Mouse (Mus musculus): Measurements from ENCODE around the gene Ddx39.
A peak's percentile ranks its signal among the peaks of the same experiment; 100 is the strongest.

The Ddx39 gene

DNA sequence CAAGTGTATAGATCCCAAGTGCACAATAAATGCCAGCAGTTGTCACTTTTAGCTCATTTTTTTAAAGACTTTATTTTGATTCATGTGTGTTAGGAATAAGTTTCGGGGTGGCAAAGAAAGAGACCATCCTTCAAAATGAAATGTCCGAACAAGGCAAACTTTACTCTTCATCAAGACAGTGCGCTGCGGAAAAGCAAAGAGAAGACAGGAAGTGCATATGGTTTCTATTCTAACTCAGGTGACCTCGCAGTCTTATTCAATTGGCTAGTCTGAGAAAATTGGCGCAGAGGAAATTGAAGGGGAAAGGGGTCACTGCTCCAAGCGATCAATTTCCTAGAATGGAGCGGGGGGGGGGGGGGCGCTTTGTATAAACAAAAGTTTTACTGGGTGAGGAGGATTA lies 15.4 kb upstream of the Ddx39 start:
- no peak for DNase-seq

DNA sequence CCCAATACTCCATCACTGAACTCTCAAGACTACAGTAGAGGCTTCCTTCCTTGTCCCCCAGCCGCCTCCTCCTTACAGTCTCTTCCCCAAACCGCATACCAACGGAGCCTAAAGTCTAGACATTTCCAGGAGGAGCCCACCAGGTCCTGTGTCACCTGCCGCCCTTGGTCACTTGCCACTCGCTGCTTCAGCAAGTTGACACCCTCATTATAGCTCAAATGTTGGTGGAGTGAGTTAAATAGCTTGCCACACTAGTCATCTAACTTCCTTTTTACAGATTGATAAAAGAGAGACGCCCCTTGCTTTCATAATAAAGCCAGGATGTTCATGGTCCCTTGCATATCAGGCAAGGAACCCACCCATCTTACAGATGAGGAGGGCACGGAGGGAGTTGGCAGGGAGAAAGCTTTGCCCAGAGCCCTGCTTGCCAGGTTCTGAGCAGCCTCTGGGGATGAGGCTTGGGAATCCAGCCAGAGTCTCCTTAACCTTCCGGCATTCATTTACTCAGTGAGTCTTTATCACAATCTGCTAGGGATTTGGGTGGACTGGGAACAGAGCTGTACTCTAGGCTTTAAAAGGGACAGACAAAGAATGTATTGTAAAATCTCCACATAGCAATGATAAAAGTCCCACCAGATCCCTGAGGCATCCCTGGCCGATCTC lies 14.4 kb upstream of the Ddx39 start:
- DNase-seq = no peak

DNA sequence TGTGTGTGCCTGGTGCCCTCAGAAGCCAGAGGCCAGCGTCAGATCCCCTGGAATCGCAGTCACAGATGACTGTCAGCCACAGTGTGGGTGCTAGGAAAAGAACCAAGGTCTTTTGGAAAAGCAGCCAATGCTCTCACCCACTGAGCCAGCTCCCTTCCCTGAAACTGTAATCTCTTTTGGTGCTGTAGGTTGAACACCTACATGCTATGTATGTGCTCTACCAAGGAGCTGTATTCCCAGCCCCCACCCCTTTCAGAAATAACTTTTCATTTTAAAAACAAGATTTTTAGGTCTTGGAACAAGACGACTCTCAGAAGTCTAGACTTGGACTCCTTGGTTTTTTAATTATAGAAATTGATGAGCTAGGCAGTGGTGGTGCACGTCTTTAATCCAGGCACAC lies 11.6 kb upstream of the Ddx39 start:
- DNase-seq = no peak

DNA sequence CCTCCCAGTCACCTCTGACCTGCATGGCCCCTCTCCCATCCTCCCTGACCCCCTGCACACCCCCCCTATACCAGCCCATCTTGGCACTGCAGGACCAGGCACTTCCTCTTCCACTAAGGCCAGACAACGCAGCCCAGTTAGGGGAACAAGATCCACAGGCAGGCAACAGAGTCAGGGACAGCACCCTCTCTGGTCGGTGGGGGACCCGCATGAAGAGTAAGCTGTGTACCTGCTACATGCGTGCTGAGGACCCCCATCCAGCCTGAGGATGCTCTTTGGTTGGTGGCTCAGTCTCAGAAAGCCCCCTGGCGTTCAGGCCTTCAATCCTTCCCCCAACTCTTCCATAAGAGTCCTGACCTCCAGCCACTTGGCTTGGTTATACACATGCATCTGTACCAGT lies 8.6 kb upstream of the Ddx39 start:
- no peak for DNase-seq

DNA sequence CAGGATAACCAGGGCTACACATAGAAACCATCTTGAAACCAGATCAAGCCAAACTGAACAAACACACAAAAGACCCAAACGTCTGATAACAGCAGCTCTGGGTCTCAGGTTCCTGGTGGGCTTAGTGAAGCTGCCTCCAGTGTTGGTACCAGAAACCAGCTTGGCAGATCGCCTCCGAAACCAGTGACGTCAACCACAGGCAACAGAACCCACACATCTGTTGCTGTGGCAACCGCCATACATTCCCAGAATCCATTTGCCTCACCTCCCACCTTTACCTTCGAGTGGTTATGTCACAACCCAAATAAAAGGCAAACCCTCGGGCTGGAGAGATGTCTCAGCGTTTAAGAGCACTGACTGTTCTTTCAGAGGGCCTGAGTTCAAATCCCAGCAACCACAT lies 7.4 kb upstream of the Ddx39 start:
- no peak for DNase-seq

DNA sequence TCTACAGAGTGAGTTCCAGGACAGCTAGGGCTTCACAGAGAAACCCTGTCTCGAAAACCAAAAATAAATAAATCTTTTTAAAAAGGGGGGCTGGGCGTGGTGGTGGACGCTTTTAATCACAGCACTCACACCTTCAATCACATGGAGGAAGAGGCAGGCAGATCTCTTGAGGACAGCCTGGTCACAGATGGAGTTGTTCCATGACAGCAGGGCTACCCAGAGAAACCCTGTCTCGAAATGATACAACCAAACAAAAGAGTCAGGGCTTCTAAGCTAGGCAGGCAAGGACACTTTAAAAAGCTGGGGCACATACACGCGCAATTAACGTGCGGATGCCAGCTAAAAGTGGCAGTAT lies 324 bp upstream of the Ddx39 start:
- no peak for DNase-seq

DNA sequence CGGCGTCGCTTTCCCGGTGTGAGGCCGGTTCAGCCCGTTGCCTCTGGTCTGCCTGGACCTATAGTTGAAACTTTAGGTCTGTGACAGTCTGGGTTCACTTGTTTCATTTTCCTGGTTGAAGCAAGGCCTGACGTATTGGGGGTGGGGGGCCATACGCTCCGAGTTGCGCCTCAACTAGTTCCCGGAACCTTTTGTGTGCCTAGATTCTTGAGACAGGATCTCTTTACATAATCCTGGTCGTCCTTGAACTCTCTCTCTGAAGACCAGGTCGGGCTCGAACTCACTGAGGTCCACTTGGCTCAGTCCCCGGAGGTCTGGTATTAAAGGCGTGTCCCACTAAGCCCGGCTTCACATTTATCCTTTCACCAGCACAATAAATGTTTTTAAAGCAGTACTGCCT lies 794 bp downstream of the Ddx39 start:
- DNase-seq = no peak

DNA sequence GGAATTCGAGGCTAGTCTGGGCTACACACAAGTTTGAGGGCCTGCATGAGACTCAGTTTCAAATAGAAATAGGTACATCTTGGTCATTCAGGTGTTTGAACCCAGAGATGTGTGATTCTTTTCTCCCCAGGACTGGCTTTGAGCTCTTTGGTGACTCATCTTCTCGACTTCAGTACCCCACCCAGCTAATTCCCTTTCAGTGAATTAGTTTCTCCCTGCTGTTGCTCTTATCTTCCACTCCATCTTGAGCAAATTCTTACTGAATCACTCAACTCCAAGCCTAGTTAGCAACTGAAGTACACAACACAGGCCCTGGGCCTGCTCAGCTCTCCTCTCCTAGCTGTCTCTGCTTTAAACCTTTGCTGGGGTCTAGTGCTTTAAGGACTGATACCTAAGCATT lies 1.6 kb downstream of the Ddx39 start:
- no peak for DNase-seq

DNA sequence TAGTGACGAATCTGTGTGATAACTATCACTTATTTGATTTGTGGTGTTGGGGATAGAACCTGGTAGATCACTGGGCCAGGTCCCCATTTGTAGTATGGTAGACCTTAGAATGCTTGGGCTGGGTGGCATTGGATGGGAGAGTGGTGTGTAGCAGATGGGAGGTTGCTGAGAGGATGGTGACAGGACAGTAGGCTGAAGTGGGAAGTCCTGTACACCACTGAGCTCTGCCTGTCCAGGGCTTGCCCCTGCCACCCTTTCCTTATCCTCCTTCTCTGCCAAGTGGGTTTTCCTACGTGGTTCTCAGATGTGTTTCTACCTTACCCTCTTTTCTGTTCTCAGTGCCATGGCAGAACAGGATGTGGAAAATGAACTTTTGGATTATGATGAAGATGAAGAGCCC lies 4.1 kb downstream of the Ddx39 start:
- no peak for DNase-seq

DNA sequence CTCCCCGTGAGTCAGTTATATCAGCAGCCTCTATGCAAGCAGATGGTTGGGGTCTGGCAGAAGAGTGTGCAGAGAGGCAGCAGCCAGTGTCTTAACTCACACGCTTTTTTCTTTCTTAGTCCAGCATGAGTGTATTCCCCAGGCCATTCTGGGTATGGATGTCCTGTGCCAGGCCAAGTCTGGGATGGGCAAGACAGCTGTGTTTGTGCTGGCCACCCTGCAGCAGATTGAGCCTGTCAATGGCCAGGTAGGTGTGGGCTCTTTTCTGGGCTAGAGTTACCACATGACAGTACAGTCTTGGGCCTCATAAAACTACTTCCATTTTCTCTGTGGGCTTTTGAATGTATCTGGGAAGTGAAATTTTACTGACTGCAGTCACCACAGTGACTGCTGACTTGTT lies 4.7 kb downstream of the Ddx39 start:
- no peak for DNase-seq

DNA sequence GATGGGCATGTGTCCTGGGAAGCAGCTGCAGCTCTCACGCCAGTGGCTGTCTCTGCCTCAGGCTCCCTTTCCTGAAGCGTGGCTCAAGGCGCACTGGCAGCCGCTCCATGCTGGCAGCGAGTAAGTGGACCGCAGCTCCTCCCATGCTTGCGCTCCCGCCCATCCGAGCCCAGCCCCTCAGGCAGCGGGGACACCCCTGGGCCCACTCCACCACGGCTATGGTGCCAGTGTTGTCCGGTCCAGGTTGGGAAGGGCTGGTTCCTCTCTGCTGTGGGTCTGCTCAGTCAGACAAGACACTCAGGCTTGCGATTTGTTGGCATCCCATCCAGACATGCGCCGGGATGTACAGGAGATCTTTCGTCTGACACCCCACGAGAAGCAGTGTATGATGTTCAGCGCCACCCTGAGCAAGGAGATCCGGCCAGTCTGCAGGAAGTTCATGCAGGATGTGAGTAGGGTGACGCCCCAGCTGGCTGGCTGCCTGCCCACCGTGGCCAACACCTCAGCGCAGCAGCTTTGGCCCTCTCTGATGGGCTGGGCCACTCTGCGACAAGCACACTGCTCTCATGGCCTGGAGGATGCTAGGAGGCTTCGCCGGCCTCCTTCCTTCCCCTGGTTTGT lies 6.5 kb downstream of the Ddx39 start:
- DNase-seq = peak; percentile 80

DNA sequence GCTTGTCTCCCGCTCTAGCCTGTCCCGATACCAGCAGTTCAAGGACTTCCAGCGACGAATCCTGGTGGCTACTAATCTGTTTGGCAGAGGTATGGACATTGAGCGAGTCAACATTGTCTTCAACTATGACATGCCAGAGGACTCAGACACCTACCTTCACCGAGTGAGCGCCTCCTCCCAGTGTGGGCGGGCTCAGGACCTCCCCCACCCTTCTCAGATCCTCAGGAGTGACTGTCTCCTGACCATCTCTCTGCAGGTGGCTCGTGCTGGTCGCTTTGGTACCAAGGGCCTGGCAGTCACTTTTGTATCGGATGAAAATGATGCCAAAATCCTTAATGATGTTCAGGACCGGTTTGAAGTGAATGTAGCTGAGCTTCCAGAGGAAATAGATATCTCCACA lies 7.7 kb downstream of the Ddx39 start:
- no peak for DNase-seq

DNA sequence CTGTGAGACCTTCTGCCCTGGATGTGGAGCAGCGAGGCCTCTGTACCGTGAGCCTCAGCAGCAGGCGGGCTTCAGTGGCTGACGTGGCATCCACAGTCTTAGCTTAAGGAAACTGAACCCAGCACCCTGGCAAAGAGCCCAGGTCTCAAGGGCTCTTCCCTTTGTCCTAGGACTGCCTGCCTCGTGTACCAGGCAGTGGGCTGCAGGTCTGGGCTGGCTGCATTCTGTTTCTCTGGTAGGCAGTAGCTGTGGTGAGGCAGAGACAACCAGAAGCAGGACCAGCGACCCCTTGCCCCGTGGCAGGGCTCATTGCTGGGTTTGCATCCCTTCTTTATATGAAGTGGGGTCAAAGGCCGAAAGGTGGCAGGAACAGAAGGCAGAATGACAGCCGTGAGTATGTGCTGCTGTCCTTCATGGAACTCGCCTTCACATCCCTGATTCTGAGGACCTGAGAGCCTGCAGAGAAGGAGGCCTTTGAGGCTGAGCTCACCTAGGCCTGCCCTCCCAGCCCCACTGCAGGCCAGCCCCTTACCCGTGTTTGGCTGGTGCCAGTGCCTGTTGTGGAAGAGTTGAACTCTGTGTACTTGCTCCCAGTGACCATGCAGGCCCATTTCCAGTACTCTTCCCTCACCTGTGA lies 8.6 kb downstream of the Ddx39 start:
- no peak for DNase-seq

DNA sequence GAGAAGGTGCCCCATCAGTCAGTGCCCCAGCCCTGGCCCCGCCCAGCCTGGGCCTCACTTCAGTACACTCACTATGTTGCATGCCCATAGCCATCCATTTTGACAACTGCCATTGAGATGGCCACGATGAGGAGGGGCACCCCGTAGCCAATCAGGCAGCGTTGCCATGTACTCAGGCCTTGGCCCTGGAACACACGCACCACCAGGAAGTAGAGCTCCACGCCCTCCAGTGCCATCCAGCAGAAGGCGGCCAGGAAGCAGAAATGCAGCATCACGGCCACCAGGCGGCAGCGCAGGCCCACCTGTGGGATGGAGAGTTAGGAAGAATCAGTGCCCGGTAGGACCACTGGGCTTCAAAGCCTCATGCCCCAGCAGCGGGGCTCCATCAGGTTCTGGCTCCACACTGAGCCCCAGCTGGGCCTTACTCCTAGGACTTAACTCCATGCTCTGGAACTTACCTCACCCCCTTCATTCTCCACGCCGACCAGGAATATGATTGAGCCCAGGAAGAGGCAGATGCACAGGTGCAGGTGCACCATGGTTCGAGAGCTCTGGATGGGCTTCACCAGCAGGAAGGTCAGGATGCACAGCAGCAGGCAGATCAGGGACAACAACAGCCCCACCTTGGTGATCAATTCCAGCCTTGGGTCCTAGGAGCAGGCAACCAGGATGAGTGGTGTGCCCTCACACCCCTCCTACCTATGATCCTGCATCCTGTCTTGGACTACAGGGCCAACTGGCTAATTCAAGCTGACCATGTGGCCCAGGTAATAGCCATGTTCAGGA lies 9.9 kb downstream of the Ddx39 start:
- DNase-seq = peak; percentile 76

DNA sequence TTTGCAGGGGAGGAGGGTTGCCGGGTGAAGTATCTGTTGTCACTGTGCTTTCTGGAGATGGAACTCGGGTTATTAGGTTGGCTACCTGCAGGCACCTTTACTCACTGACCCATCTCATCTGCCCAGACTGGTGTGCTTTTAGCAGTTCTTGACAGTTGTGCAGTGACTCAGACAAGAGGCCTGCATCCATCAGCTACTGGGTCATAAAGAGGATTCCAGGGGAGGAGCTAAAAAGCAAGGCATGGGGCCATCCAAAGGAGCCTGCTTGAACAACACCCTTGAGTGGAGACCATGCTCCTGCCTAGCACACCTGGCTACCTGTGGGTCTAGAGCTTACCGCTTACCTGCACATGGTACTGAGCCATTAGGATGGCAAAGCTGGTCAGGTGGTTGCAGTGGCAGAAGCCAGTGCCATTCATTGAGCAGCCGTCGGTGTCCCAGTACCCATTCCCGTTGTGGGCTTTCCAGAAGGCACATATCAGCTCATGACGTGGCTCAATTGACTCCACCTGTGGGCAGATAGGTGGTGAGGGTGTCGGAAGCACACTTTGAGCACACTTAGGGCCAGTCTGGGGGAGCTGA lies 10.6 kb downstream of the Ddx39 start:
- no peak for DNase-seq

DNA sequence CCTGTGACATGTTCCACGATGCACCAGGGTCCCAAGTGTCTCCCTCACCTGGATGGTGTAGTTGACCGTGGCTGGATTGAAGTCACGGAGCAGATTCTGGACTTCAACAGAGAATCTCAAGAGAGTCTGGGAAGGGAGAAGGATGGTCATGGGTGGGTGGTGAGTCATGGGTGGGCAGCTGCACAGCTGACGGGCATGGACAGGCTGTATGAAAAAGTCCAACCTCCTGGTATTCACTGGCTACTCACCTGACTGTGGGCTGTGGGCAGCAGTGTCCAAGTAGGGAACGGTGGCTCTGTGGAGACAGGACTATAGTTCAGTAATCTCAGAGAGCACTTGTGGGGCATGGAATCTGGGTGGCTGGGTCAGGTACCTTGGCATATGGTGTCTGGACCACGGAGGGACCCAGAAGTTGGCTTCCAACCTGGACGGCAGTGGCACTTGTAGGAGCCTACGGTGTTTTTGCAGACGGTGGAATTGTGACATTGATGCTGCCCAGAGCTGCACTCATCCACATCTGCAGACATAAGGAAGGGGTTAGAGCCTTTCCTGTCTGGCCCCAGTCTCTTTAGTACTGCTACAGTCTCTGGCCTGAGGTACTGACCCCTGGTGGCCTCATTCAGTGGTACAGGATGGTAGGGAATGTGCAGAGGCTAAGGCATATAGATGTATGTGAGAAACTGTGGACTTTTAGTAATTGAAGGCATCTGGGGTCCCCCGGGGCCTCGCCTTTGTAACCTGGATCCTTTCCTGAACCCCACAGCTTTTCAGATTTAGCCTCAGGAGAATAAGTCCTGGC lies 14.2 kb downstream of the Ddx39 start:
- DNase-seq = no peak

DNA sequence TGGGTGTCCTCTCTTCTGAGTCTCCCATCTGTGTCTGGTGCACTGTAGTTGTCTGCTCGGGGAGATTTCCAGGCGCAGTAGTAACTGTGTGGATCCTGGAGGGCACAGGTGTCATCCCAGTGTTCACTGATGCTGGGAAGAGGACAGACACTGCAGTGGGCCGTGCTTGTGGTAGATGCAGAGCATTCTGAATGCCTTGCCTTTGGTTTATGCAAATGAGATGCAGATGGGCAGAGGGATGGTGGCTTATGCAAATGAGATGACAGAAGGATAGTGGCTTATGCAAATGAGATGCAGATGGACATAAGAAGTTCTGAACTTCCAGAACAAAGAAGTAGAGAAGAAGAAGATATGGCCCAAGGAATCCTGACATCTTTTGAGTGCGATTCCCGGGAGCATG lies 16.9 kb downstream of the Ddx39 start:
- DNase-seq = no peak

DNA sequence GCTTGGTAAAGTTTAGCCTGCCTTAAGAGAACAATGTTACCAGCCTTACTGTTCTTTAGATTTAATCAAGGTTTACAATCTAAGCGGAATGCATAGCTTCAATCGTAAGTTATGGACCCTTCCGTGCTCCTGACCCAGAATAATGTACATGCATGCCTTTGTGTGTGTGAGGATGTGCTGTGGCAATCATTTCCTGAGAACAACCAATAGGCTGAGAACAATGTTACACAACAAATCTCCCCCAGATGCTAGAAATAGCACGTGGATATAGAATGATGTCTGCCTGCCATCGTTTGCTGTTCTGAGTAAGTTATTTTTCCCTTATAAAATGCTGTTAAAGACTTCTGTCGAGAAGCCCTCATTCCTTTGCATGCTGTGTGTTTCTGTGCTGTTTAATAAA lies 17.9 kb downstream of the Ddx39 start:
- no peak for DNase-seq

DNA sequence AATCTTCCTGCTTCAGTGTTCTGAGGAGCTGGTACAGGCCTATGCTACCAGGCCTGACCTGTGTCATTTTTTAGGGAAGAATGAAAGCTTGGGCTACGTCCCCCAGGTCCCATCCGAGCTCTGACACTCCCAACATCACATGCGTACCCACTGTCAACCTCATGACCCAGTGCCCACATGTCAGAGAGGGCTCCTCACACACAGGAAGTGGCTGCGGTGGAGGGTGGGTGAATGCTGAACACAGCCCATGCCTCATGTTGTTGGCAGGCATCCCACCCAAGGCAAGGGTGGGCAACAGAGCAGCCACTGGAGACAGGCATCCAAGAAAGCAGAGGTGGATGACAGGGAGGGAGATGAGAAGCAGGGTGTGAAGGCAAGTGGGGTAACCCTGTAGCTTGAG lies 21.7 kb downstream of the Ddx39 start:
- DNase-seq = no peak

DNA sequence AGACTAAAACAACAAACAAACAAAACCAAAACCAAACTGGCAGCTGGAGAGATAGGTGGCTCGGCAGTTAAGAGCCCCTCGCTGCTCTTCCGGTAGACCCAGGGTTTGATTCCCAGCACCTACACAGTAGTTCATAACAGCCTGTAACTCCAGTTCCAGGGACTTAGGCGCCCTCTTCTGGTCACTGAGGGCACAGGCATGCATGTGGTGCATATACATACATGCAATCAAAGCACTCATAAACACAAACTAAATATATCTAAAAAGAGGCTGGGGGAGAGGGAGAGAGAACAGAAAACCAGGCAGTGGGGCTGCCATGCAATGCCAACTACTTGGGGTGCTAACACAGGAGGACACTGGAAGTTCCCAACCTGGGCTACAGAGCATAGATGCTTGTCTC lies 22.4 kb downstream of the Ddx39 start:
- no peak for DNase-seq

DNA sequence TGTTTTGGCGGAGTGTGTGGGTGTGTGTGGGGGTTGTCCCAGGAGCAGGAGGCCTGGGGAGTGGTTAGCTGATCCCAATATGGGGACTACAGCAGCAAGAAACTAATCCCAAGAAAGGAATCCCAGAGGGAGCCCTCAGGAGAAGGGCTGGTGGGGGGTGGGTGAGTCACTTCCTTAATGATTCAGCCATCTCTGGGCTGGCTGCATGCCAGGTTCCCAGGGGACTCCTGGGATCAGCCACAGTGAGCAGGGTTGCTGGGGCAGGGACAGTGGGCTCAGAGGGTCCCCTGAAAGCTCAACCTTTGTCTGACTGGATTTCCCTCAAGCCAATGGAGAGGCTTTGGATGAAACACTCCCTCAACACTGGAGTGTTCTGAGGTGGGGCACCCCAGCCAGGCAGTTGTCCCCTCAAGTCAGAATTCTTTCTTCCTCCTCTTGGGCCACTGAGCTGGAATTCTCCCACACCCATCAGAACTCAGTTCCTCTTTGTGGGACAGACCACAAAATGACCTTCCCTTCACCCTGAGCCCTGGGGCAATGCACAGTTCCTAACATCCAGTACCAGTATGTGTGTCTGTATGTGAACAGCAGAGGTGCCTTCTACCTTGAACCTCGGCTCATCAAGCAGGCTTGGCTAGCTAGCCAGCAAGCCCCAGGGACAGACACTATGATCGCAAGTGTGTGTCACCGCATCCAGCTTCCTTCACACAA lies 23.0 kb downstream of the Ddx39 start:
- peak; percentile 56 for DNase-seq
